Mouse (Mus musculus): ENCODE data around the gene Ccar1. TPM values are rescaled to one million over a fixed set of nuclear protein-coding genes. Genes with fewer than 3 reads are reported as not detected.
"Not testable (repeated sequence)": the region's sequence is repeated elsewhere in the genome, so short reads cannot be mapped to it uniquely, and the experiment has no call there.

Ccar1 gene
- polyA plus RNA-seq, 1 experiment from 2014 or later: 153 TPM

GRCm38 (mm10) chr10:62722701-62723100 is 69.4 kb downstream of the Ccar1 start:
- Histone ChIP-seq H3K9ac (replicated peaks) (no peak overlapping the region), H3K27me3 (peaks cover 54% of the 10 kb centered on the region)

DNA sequence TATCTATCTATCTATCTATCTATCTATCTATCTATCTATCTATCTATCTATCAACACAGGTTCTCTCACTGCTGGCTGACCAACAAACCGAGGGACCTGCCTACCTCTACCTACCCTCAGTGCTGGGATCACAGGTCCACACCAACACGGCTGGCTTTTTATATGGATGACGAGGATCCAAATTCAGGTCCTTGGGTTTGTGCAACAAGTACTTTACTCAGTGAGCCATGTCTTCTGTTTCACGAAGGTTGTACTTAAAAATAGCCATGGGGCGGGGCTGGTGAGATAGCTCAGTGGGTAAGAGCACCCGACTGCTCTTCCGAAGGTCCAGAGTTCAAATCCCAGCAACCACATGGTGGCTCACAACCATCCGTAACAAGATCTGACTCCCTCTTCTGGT is 71.5 kb downstream of the Ccar1 start:
- H3K27ac ChIP-seq; ATAC-seq (ENCODE audit: insufficient number of reproducible peaks, insufficient read depth, low FRiP score, low TSS enrichment, low read depth); H3K36me3 ChIP-seq; H3K9me3 ChIP-seq; H3K4me2 ChIP-seq; H3K4me3 ChIP-seq (replicated peaks); H3K4me1 ChIP-seq (replicated peaks); H3K9ac ChIP-seq (replicated peaks): not testable (repeated sequence)
- peaks cover 43% of the 10 kb centered on the region for H3K27me3 ChIP-seq
- 91% methylated on average over 8 of the region's 8 CpGs for WGBS

More at GRCm38 (mm10) chr10:62722701-62723100, 69.4 kb downstream of the Ccar1 start:
- Histone ChIP-seq H3K4me2 (no peak overlapping the region), H3K9me3 (no peaks in the 10 kb centered on the region), H3K27ac (no peak overlapping the region), H3K4me3 (replicated peaks) (no peak overlapping the region), H3K4me1 (replicated peaks) (peaks cover 13% of the 10 kb centered on the region; the same call in 1 of the 2 replicates), H3K36me3 (no peaks in the 10 kb centered on the region)
- no peak for ATAC-seq (ENCODE audit: insufficient number of reproducible peaks, insufficient read depth, low FRiP score, low TSS enrichment, low read depth)
- 22% methylated on average over 4 of the region's 4 CpGs for WGBS

DNA sequence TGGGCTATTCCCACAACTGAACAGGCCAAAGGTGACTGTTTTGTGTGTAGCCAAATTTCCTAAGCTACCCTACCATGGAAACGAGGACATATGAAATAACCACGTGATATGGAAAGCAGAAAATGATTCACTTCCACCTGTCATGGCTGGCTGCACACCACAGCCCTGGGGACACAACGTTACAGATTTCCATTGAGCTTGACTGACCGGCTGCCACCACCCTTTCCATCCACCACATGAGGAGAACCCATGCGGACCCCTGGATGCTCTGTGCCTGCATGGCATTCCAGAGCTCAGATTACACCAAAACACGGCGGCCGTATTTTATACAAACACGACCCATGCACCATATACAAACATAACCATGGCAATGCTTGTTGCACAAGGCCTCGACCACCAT is 78.6 kb downstream of the Ccar1 start:
- Histone ChIP-seq H3K36me3 (no peaks in the 10 kb centered on the region), H3K27me3 (no peaks in the 10 kb centered on the region), H3K4me1 (replicated peaks) (no peaks in the 10 kb centered on the region), H3K9me3 (no peaks in the 10 kb centered on the region), H3K27ac (no peak overlapping the region), H3K9ac (replicated peaks) (no peak overlapping the region), H3K4me2 (no peak overlapping the region), H3K4me3 (replicated peaks) (no peak overlapping the region)
- 72% methylated on average over 10 of the region's 10 CpGs for WGBS
- ATAC-seq (ENCODE audit: insufficient number of reproducible peaks, insufficient read depth, low FRiP score, low TSS enrichment, low read depth): no peak

DNA sequence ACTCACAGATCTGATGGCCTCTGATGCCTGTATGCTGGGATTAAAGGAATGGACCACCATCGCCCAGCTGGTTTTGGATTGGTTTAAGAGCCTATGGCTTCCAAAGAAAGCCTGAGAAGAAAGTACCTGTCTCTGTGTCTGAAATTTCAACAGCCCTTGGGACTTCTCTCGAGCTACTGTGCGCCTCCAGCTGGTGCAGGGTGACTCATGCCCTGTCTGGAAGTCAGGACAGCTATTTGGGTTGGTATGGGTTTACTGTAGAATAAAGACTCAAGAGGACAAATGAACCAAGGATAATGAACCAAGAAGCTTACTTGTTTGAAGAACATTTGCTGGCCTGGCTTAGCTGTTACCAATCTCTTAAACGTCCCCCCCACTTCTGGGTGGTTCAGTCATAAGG is 88.5 kb downstream of the Ccar1 start:
- no peak overlapping the region for H3K27ac ChIP-seq
- no peak for ATAC-seq (ENCODE audit: insufficient number of reproducible peaks, insufficient read depth, low FRiP score, low TSS enrichment, low read depth)
- no peak overlapping the region for H3K9ac ChIP-seq (replicated peaks)
- no peaks in the 10 kb centered on the region for H3K36me3 ChIP-seq
- H3K9me3 ChIP-seq: no peaks in the 10 kb centered on the region
- no peaks in the 10 kb centered on the region for H3K4me1 ChIP-seq (replicated peaks)
- no peaks in the 10 kb centered on the region for H3K27me3 ChIP-seq
- no peak overlapping the region for H3K4me2 ChIP-seq
- no peak overlapping the region for H3K4me3 ChIP-seq (replicated peaks)
- 77% methylated on average over 4 of the region's 4 CpGs for WGBS

- no peaks in the 10 kb centered on the region for H3K9me3 ChIP-seq
- no peak overlapping the region for H3K9ac ChIP-seq (replicated peaks)
- ATAC-seq (ENCODE audit: insufficient number of reproducible peaks, insufficient read depth, low FRiP score, low TSS enrichment, low read depth): no peak
- H3K27ac ChIP-seq: no peak overlapping the region
- H3K36me3 ChIP-seq: no peaks in the 10 kb centered on the region
- H3K4me2 ChIP-seq: no peak overlapping the region
- 81% methylated on average over 4 of the region's 4 CpGs for WGBS
- no peak overlapping the region for H3K4me3 ChIP-seq (replicated peaks)
- no peaks in the 10 kb centered on the region for H3K4me1 ChIP-seq (replicated peaks)
- H3K27me3 ChIP-seq: no peaks in the 10 kb centered on the region
Observed at GRCm38 (mm10) chr10:62702436-62702835, 89.7 kb downstream of the Ccar1 start.

Other genes with a start within 250 kb of the Ccar1 start
- 46.1 and 49.8 TPM in 2 replicates for gene Kif1bp, start 213.8 kb downstream of the Ccar1 start, polyA plus RNA-seq (2016; fragmentation: Nextera tagmentation; extraction: Ambion mirVana)
- gene Ddx21, start 190.0 kb downstream of the Ccar1 start, polyA plus RNA-seq (2016; fragmentation: Nextera tagmentation; extraction: Ambion mirVana): 27.9 and 29.0 TPM in 2 replicates
- gene Ddx50, start 141.1 kb downstream of the Ccar1 start, polyA plus RNA-seq (2016; fragmentation: Nextera tagmentation; extraction: Ambion mirVana): 178 and 180 TPM in 2 replicates
- gene Stox1, start 66.2 kb downstream of the Ccar1 start, polyA plus RNA-seq (2016; fragmentation: Nextera tagmentation; extraction: Ambion mirVana): 1.4 and 1.5 TPM in 2 replicates
- gene Tet1, start 116.7 kb upstream of the Ccar1 start, polyA plus RNA-seq (2016; fragmentation: Nextera tagmentation; extraction: Ambion mirVana): 28.7 and 39.6 TPM in 2 replicates
- gene Slc25a16, start 128.3 kb upstream of the Ccar1 start, polyA plus RNA-seq (2016; fragmentation: Nextera tagmentation; extraction: Ambion mirVana): 10.9 and 11.5 TPM in 2 replicates
- gene Dna2, start 154.7 kb upstream of the Ccar1 start, polyA plus RNA-seq (2016; fragmentation: Nextera tagmentation; extraction: Ambion mirVana): 28.2 and 32.3 TPM in 2 replicates
- gene Rufy2, start 187.9 kb upstream of the Ccar1 start, polyA plus RNA-seq (2016; fragmentation: Nextera tagmentation; extraction: Ambion mirVana): 32.1 and 33.0 TPM in 2 replicates
- gene Hnrnph3, start 231.9 kb upstream of the Ccar1 start, polyA plus RNA-seq (2016; fragmentation: Nextera tagmentation; extraction: Ambion mirVana): 166 and 173 TPM in 2 replicates
- 0.96 and 1.2 TPM in 2 replicates for gene Pbld2, start 232.0 kb upstream of the Ccar1 start, polyA plus RNA-seq (2016; fragmentation: Nextera tagmentation; extraction: Ambion mirVana)

Measured in limb, embryonic 12.5 days (tissue).